Mouse (Mus musculus) liver, adult 2 months (tissue): ENCODE data around the gene Tmc5.

ENCODE experiments used
- CTCF ChIP-seq: fragments of 200-500 bp; IDR thresholded peaks from 2 replicates; pipeline ENCODE4 v1.5.1; 2011; ENCODE audit warnings: low read depth, low read length, control low read depth
- POLR2A ChIP-seq: fragments of 200-500 bp; IDR thresholded peaks from 2 replicates; pipeline ENCODE4 v1.6.1; 2011; ENCODE audit warnings: low read length, control low read depth; ENCODE audit not compliant: insufficient read depth; ENCODE audit errors: extremely low read depth

DNA sequence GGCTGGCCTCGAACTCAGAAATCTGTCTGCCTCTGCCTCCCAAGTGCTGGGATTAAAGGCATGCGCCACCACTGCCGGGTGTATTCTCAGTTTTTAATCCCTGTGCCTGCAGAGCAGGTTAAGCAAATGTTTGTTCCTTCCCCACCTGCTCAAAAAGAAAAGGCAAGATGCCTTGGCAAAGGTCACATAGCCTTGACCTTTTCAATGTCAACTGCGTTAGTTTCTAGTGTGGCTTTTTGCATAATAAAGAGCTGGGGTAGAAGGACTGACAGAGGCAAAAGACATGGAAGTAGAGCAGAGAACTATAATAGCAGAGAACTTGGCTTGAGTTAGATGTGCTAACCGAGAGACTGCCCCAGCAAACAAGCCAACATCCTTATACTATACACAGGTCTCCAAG lies 113.7 kb downstream of the Tmc5 start:
- no peak for TF ChIP-seq CTCF
- TF ChIP-seq POLR2A, result no peak
